Mouse (Mus musculus): ENCODE results near the gene Fibp. TPM values are rescaled to one million over a fixed set of nuclear protein-coding genes. Genes with fewer than 3 reads are reported as not detected.
A peak's percentile ranks its signal among the peaks of the same experiment; 100 is the strongest.

Fibp gene
- total and polyA plus RNA-seq, 3 experiments = 21.9 to 63.5 TPM; not detected in 1

DNA sequence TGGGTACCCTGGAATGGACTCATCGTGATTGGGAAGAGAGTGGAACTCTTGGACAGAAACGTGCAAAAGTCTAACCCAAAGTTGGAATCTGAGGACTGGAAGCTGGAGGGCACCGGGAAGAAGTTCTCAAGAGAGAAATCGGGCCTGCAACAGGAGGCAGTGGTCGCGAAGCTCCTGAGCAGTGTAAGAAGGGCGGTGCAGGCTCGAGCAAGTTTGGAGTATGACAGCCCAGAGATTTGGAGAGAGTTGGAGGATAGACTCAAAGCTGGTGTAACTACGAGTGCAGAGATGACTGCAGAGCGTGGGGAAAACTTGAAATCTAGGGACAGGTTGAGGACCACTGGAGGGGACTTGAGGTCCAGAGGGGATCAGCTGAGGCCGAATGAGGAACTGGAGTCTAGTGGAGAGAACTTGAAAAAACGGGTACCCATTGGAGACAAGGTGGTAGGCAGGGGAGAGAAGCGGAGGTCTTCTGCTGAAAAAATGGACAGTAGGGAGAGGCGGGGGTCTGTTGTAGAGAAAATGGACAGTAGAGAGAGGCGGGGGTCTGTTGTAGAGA is 50.7 kb downstream of the Fibp start:
- H3K36me3 ChIP-seq (ENCODE audit: control insufficient read depth in 1 of 2, insufficient read depth in 2 of 2, low read length in 2 of 2) = peaks cover 0 to 8% of the 10 kb centered on the region in 2 experiments; a peak in 2 of 4 replicates
- peak overlapping the region; percentile 89 for H3K9ac ChIP-seq (ENCODE audit: control insufficient read depth, low read depth, low read length, poor library complexity, severe bottlenecking)
- no peaks in the 10 kb centered on the region for H3K27me3 ChIP-seq (ENCODE audit: control insufficient read depth in 1 of 2, insufficient read depth in 2 of 2, low read length in 2 of 2)
- H3K4me1 ChIP-seq (ENCODE audit: control insufficient read depth in 1 of 2, insufficient read depth in 2 of 2, low read length in 2 of 2) = peaks cover 2 to 8% of the 10 kb centered on the region in 2 experiments; a peak in 3 of 4 replicates
- H3K27ac ChIP-seq (ENCODE audit: control insufficient read depth, low read depth, low read length) = peak overlapping the region; percentile 98
- H3K79me2 ChIP-seq (ENCODE audit: control insufficient read depth, insufficient read depth, low read length, poor library complexity) = peaks cover 17% of the 10 kb centered on the region
- H3K9me3 ChIP-seq (replicated peaks; ENCODE audit: insufficient read depth, low read length) = no peaks in the 10 kb centered on the region
- peak overlapping the region; percentile 77 to 88 for H3K4me3 ChIP-seq (ENCODE audit: control insufficient read depth in 1 of 2, insufficient read depth in 1 of 2, low read depth in 2 of 2, low read length in 2 of 2)
- TF ChIP-seq ZMIZ1 (IDR thresholded peaks at IDR 0.05; ENCODE audit: low read depth, low read length) (no peak), NRF1 (IDR thresholded peaks at IDR 0.05; ENCODE audit: insufficient read depth, low read depth, low read length, poor library complexity, severe bottlenecking) (no peak), GABPA (IDR thresholded peaks at IDR 0.05; ENCODE audit: low read depth, low read length) (no peak), KAT2A (conservative IDR thresholded peaks at IDR 0.05; ENCODE audit: low read depth, low read length) (no peak), EP300 (IDR thresholded peaks at IDR 0.05; ENCODE audit: low read depth in 1 of 2, low read length in 2 of 2) (no peak), MXI1 (IDR thresholded peaks at IDR 0.05; ENCODE audit: low read depth, low read length) (peak; percentile 28; the same call in 1 of the 2 replicates), MAX (IDR thresholded peaks at IDR 0.05; ENCODE audit: low read length) (no peak), E2F4 (IDR thresholded peaks at IDR 0.05; ENCODE audit: borderline replicate concordance, low read depth, low read length) (no peak; the same call in 1 of the 2 replicates), ETS1 (IDR thresholded peaks at IDR 0.05; ENCODE audit: low read depth, low read length) (no peak), CTCF (IDR thresholded peaks at IDR 0.05 in 2 of 3, conservative IDR thresholded peaks at IDR 0.05 in 1 of 3; ENCODE audit: control insufficient read depth in 1 of 3, insufficient read depth in 1 of 3, low read depth in 2 of 3, low read length in 3 of 3, poor library complexity in 1 of 3, severe bottlenecking in 1 of 3) (no peak), RCOR1 (IDR thresholded peaks at IDR 0.05; ENCODE audit: low read depth, low read length) (no peak), UBTF (IDR thresholded peaks at IDR 0.05; ENCODE audit: borderline replicate concordance, insufficient read depth, low read depth, low read length) (no peak), MAFK (IDR thresholded peaks at IDR 0.05; ENCODE audit: borderline replicate concordance, low read depth, low read length) (no peak), TAL1 (IDR thresholded peaks at IDR 0.05; ENCODE audit: low read length) (no peak), MEF2A (IDR thresholded peaks at IDR 0.05; ENCODE audit: extremely low read depth, insufficient replicate concordance, low read depth, low read length, poor library complexity, severe bottlenecking) (no peak), SMC3 (IDR thresholded peaks at IDR 0.05; ENCODE audit: low read depth, low read length) (no peak), CHD1 (IDR thresholded peaks at IDR 0.05; ENCODE audit: low read depth, low read length) (peak; percentile 81; the same call in 1 of the 2 replicates), MYB (IDR thresholded peaks at IDR 0.05; ENCODE audit: low read depth, low read length) (no peak), BHLHE40 (IDR thresholded peaks at IDR 0.05; ENCODE audit: borderline replicate concordance, low read depth, low read length) (no peak), MYC (IDR thresholded peaks at IDR 0.05; ENCODE audit: low read depth, low read length) (no peak), SIN3A (IDR thresholded peaks at IDR 0.05; ENCODE audit: low read length) (peak; percentile 63; the same call in 1 of the 2 replicates), JUND (IDR thresholded peaks at IDR 0.05; ENCODE audit: low read depth, low read length) (no peak), RAD21 (IDR thresholded peaks at IDR 0.05; ENCODE audit: low read depth, low read length) (no peak), ZKSCAN1 (IDR thresholded peaks at IDR 0.05; ENCODE audit: low read depth, low read length) (no peak), HCFC1 (IDR thresholded peaks at IDR 0.05; ENCODE audit: low read depth, low read length) (no peak), POLR2A (IDR thresholded peaks at IDR 0.05; ENCODE audit: control insufficient read depth in 1 of 2, insufficient read depth in 1 of 2, low read depth in 1 of 2, low read length in 2 of 2, poor library complexity in 1 of 2) (0 out of 4 replicates have a peak, but pooled peaks of 1 of the 2 experiments have one; percentile 7), POLR2AphosphoS2 (IDR thresholded peaks at IDR 0.05; ENCODE audit: low read length) (no peak)
- DNase-seq (ENCODE audit: low read depth, low spot score) = peak; percentile 74
